Comparison of ENCODE assay signal across 29 mouse cellular contexts in genomic region chr5:91341981-91342760, GRCm38 (mm10).
DNase-seq lines count a peak whose midpoint lies in the region; ATAC-seq and TF ChIP-seq lines count a peak whose summit lies in the region.
"Had no signal": no experiment of that assay in that cellular context is flagged by ENCODE, and none has a peak within 500 bp of the region (broad histone marks: within the 10 kb centered on the region; RNA-seq: fewer than 3 reads in every experiment).

No protein-coding gene starts in this region.

- H3K79me2 ChIP-seq in C2C12 (ENCODE audit: control insufficient read depth, insufficient read depth) = no peaks in the 10 kb centered on the region

- no peak for TF ChIP-seq CTCF in C2C12 (IDR thresholded peaks at IDR 0.05; ENCODE audit: control insufficient read depth, insufficient read depth, insufficient read length)
- TF ChIP-seq CTCF in lung, adult 2 months (IDR thresholded peaks at IDR 0.05; ENCODE audit: insufficient read depth, low read length) = no peak

- peak; percentile 10 to 46 for DNase-seq in CD8-positive naive resting alpha-beta T cell, adult 2 months (ENCODE audit: low read depth in 2 of 2, low spot score in 2 of 2)
- peak; percentile 13 to 36 for DNase-seq in thymus, postnatal 10 days (ENCODE audit: low spot score in 2 of 2)
- DNase-seq in lung, adult 2 months = no peak
- DNase-seq in heart, postnatal 36 days = no peak
- DNase-seq in right cerebral cortex, postnatal 36 days (ENCODE audit: low spot score in 2 of 2) = no peak
- DNase-seq: adrenal gland, postnatal 36 days; cerebellum, adult 18-20 months; cerebellum, postnatal 10 days; gastrocnemius, postnatal 10 days; heart, postnatal 10 days; kidney, adult 9 months; kidney, postnatal 14 days; liver, embryonic 13.5 days; lung, embryonic 14.5 days; lung, postnatal 14 days had no signal

- H3K27me3 ChIP-seq in C2C12 (ENCODE audit: control insufficient read depth, insufficient read depth, insufficient read length) = no peaks in the 10 kb centered on the region
- H3K27me3 ChIP-seq: embryonic facial prominence, embryonic 15.5 days; forebrain, embryonic 12.5 days; heart, embryonic 13.5 days; limb, embryonic 15.5 days; liver, embryonic 13.5 days; midbrain, embryonic 15.5 days; neural tube, embryonic 13.5 days; Patski had no signal

- intact Hi-C loops in heart, postnatal 36 days (cut with DNase I) = no loop called here

- no peak for TF ChIP-seq POLR2A in lung, adult 2 months (IDR thresholded peaks at IDR 0.05; ENCODE audit: borderline replicate concordance, extremely low read depth, low read depth, low read length)

- H3K79me3 ChIP-seq in C2C12 (ENCODE audit: low read depth) = no peaks in the 10 kb centered on the region

- H3K4me3 ChIP-seq in C2C12 (ENCODE audit: insufficient read depth, poor library complexity, severe bottlenecking) = no peak overlapping the region
- no peak overlapping the region for H3K4me3 ChIP-seq in lung, adult 2 months (replicated peaks; ENCODE audit: extremely low read depth, low read depth, low read length)
- H3K4me3 ChIP-seq: embryonic facial prominence, embryonic 10.5 days; embryonic facial prominence, embryonic 15.5 days; forebrain, embryonic 12.5 days; heart, embryonic 13.5 days; limb, embryonic 10.5 days; limb, embryonic 15.5 days; liver, embryonic 13.5 days; midbrain, embryonic 15.5 days; neural tube, embryonic 13.5 days had no signal

- H3ac ChIP-seq in C2C12 (ENCODE audit: control insufficient read depth, insufficient read length, low read depth) = no peak overlapping the region

- peak; percentile 58 for ATAC-seq in inflammation-experienced regulatory T-cells, adult 6 months
- ATAC-seq in monocyte, adult 5-6 weeks (replicated peaks; ENCODE audit: insufficient number of reproducible peaks, low FRiP score, low TSS enrichment, poor library complexity, severe bottlenecking) = no peak
- ATAC-seq: hindbrain, embryonic 16.5 days; intestine, postnatal 0 days; midbrain, embryonic 15.5 days; Patski had no signal

- 63% methylated on average over 5 of the region's 5 CpGs for WGBS in lung, adult 2 months

- H3K4me1 ChIP-seq in lung, adult 2 months (ENCODE audit: control insufficient read depth, insufficient read depth, low read length) = no peaks in the 10 kb centered on the region
- H3K4me1 ChIP-seq: embryonic facial prominence, embryonic 10.5 days; embryonic facial prominence, embryonic 15.5 days; forebrain, embryonic 12.5 days; heart, embryonic 13.5 days; limb, embryonic 10.5 days; limb, embryonic 15.5 days; liver, embryonic 13.5 days; midbrain, embryonic 15.5 days; neural tube, embryonic 13.5 days had no signal

- no peaks in the 10 kb centered on the region for H3K36me3 ChIP-seq in C2C12 (ENCODE audit: control insufficient read depth, insufficient read depth)
- H3K36me3 ChIP-seq: embryonic facial prominence, embryonic 10.5 days; embryonic facial prominence, embryonic 15.5 days; forebrain, embryonic 12.5 days; heart, embryonic 13.5 days; limb, embryonic 10.5 days; limb, embryonic 15.5 days; liver, embryonic 13.5 days; midbrain, embryonic 15.5 days; neural tube, embryonic 13.5 days had no signal

TF ChIP-seq in C2C12, 6 proteins besides CTCF, POLR2A, EP300 and RAD21:
- TF ChIP-seq MYOD1 (IDR thresholded peaks at IDR 0.05; ENCODE audit: control insufficient read depth, insufficient read length, low read depth) = peak; percentile 70
- TF ChIP-seq MYOG (IDR thresholded peaks at IDR 0.05; ENCODE audit: control insufficient read depth, extremely low read depth, insufficient read length) = no peak

Comparison
In these comparisons a context has a peak if more than half of its experiments do, and no peak if none do; other contexts are left out.
1. DNase-seq: peak in CD8-positive naive resting alpha-beta T cell, adult 2 months (2 of 2) and thymus, postnatal 10 days (2 of 2); none in lung, adult 2 months (single experiment), heart, postnatal 36 days (0 of 2) and right cerebral cortex, postnatal 36 days (0 of 2).